Mouse (Mus musculus) bone marrow, adult 2 months (tissue): ENCODE results near the gene Ift20.

ENCODE experiments used
- CTCF ChIP-seq: fragments of 200-500 bp; IDR thresholded peaks from 2 replicates; pipeline ENCODE4 v1.5.1; 2011; ENCODE audit warnings: low read length, control low read depth; ENCODE audit not compliant: control insufficient read depth, insufficient read depth
- POLR2A ChIP-seq: fragments of 200-500 bp; IDR thresholded peaks from 2 replicates; pipeline ENCODE4 v1.6.1; 2011; ENCODE audit warnings: low read depth, mild to moderate bottlenecking, control low read depth, low read length, borderline replicate concordance; ENCODE audit not compliant: control insufficient read depth

DNA sequence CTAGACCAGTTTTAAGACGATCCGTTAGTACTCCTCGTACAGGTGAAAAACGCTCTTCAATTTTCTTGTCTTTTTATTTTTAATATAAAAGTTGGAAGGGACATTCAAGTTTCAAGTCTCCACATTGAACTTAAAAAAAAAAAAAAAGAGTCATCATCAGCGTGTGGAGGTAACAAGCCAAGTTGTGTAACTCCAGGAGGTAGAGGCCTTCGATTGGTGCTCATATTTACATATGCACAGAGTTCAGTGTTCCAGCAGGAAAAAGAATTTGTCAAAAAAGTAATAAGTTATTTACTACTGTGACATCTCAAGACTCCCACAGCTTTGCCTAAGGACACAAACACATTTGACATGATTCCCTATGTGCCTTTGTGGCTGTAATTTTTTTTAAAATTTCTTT is 31.5 kb downstream of the Ift20 start:
- TF ChIP-seq CTCF (no peak), POLR2A (no peak)
